Mouse (Mus musculus) adrenal gland, postnatal 10 days (tissue): ENCODE results near the gene Tspan8. TPM values are rescaled to one million over a fixed set of nuclear protein-coding genes. Genes with fewer than 3 reads are reported as not detected.
"Not testable (repeated sequence)": the region's sequence is repeated elsewhere in the genome, so short reads cannot be mapped to it uniquely, and the experiment has no call there.

ENCODE experiments used
- DNase-seq: peaks from one replicate; pipeline ENCODE4 v3.0.0; 2021; ENCODE audit warnings: mixed read lengths
- long read RNA-seq, 2 experiments: library from polyadenylated mRNA; stranded (forward); transcript quantifications; one replicate each; pipeline ENCODE4 v2.0.0; 2021
- total RNA-seq, 2 experiments: library from RNA; stranded (reverse); gene quantifications; 2 replicates each; pipeline ENCODE4 v1.2.3; 2021

Tspan8 gene
- 1 to 10 TPM; 3.5 to 4.7 TPM for total RNA-seq
- long read RNA-seq, experiment 1, result 0 reads
- long read RNA-seq, experiment 2, partial matches to known transcripts, result 1 of 5 reads
- long read RNA-seq, experiment 2, other reads (novel, unspliced or antisense), result 0 of 5 reads

DNA sequence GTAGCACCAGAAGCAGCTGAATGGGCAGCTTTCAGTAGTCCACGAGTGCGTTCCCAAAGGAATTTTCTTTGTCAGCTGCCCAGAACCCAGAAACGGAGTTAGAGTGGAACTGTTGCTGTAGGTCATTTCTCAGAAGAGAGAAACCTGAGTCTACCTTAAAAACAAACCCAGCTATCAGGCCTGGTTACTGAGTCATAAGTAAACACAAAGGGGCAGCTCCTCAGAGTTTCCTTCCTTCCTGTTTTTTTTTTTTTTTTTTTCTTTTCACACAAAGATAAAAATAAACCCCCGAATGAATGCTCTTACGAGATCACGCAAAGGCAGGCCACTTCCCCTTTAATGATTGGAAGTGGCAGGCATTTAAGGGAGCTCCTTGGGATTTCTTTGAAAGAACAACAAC is at the start of gene Tspan8:
Gene Tspan8 (plus strand): TSS at position 322 of the 400 bp plus-strand sequence.
- no peak for DNase-seq

DNA sequence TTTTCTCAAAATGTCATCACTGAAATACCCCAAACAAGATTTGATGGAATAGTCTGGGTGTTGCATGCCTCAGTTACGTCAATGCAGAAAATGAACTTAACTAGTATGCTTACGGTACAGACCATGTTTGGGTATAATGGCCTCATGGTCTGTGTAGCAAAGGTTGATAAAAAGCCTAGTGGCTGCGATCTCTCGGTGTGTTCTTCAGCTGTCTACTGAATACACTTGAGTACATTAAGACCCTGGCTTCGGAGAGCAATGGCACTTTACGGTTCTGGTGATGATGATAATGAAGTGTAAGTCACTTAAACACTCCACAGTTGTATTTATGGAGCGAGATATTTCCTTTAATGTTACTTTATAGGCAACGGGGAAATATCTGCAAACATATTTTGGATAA is 46.6 kb upstream of the Tspan8 start:
- DNase-seq, result no peak

DNA sequence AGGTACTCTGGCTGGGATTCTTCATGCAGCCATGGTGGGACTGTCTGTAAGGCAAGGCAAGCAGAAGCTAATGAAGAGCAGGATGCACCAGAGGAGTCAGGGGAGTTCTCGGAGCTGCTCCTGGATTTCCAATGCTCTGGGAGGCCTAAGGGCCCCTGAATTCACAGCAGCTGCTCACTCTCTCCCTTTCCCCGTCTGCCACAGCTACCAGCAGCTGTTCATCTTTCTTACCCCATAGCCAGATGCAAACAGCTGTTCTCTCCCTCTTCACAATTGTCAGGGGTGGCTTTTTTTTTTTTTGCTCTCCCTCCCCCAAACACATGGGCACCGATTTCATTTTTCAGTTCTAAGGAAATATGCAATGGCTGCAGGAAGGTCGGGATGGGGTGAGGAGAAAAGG is 42.2 kb upstream of the Tspan8 start:
- no peak for DNase-seq

DNA sequence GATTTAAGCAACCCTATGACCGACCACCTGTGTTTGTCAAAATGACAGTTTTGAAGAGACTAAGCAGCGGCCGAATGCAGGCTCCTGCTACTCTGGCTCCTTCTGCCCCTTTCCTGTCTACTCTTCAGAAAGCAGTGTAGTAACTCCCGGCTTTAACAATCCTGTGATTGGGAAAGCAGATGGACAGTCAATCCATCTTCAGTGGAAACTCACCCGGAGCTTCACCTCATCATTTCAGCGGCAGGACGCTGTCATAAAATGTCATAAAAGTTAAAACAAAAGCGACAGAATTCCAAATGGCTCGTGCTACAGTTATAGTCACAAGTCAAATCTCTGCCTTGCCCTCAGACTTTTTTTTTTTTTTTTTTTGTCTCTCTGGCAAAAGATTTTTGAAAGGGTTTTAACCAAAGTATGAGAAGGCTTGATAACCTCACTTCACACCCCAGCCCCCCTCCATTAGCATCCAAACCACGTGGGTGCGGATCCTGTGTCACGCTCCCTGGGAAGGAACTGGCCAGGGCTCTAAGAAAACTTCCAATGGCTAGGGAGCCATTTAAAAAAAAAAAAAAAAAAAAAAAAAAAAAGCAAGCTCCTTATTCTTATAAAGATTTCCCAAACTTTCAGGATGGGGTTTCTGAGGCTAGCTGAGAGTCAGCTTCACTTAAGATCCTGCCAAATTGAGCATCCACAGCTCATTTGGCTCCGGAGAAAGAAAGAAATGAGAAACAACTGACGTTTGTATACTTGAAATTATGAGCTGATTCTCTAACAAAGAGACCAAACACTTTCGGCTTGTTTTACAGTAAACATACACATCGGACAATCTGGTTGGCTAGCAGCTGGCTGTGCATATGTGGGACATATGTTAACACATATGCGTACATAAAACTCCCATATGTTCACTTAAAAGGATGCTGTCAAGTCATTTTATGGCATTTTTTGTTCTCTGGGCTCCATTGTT is 40.4 kb upstream of the Tspan8 start:
- DNase-seq, result no peak

DNA sequence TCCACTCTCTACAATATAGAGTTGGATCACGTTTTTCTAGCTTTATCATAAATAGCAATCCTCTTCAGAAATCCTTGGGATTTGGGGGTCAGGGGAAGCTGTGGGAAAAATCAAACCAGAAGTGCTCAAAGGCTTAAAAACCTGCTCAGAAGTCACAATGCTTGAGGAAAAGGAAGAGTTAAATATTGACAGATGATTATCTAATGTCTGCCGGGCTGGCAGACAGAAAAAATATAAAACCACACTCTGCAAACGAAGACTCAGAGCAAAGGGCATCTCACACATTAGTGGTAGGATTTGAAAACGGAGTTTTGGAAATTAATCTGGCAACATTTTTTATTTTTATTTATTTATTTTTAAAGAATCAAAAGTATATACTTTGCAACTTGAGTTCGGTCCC is 39.3 kb upstream of the Tspan8 start:
- DNase-seq, result no peak

DNA sequence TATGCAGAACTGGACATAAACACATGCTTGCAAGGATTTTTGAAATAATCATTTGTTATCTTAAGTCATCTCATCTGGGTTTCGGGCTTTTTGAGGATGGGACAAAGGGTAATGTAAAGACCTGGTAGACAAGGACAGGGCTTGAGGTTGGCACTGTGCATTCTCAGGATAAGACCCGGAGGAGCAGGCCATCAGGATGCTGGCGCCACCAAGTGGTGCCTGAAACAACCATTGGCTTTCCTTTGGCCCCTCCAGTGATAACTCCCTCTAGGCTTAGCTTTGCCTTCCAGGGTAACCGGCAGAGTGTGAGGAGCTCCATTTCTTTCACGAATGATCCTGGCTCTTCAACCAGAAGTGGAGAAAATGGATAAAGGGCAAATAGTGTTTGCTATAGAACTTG is 38.0 kb upstream of the Tspan8 start:
- peak; percentile 40 for DNase-seq

DNA sequence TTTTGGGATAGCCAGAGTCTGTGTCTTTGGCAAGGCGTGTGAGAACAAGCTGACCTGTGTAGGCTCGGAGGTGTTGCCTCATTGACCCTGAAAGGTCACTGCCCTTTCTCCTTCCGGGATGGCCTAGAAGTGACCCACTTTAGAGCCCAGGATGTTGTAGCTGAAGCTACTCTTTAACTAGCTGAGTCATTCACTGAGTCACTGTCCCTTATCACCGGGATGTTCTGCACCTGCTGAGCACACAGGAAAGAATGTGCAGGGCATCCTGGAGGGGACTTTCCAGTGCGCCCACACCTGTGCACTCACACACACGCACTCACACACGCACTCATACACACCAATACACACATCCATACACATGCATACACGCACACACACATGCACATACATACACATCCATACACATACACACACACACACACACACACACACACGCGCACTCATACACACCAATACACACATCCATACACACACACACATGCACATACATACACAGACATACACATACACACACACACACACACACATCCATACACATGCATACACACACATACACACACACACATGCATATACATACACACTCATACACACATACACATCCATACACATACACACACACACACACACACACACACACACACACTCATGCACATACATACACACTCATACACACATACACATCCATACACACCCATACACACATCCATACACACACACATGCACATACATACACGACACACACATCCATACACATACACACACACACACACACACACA is 36.2 kb upstream of the Tspan8 start:
- DNase-seq, result no peak

DNA sequence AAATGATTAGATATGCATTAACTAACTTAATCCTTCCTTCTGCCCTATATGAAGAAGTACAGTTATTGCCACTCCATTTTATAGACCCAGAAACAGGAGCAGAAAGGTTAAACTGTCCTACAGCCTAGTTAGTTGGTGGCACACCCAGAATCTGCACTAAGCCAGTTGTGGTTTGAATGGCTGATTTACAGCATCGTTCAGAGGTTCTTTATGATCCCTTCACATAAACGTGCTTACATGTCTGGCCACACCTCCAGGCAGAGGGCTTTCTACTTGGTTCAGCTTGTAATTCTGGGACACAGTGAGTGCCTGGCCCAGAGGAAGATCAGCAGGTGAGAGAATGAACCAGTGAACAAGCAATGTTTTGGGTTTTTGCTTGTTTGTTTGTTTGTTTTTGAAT is 33.4 kb upstream of the Tspan8 start:
- no peak for DNase-seq

DNA sequence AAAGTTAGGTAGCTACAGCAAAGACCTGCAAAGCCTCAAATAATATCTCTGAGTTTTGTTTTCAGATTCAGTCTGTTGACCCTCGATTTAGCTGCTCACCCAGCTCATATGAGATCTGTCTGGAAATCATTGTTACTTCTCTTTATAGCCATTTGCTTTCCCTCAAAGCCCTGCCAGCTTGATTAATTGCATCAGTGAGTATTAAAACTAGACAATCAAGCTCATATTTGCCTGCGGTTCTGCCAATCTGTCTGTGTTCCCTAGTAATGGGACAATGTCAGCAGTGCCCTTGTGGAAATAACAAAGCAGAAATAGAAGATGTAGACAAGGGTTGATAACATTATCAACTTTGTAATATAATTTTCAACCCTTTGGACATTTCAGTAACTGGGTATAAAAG is 25.8 kb upstream of the Tspan8 start:
- no peak for DNase-seq

DNA sequence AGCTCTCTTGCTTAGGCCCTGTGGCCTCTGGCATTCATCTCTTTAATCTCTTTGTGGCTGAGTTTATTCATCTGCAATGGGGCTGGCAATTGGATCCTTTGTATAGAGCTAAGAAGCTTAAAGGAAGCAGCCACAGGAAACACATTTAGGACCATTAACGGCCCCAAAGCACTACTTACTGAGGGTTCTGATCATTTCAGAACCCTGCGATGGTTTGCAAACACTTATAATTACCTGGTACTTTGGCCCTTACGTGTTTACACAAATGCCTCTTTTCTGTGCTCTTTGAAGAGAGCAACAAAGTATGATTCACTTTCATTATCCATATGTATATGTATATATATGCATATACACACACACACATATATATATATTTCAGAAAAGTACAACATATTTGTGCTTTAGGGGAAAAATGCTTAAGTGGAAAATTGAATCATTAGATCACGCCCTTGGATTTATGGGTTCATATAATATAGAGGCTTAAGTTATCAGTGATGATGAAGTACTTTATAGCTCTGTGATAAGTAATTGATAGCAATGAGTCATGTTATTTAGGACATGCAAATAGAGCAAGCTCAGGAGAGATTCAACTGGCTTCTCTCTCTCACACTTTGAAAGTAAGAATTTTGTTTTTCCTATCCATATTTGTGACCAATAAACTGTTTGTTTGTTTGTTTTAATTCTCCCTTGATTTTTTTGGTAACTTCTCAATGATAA is 20.4 kb upstream of the Tspan8 start:
- DNase-seq, result no peak

DNA sequence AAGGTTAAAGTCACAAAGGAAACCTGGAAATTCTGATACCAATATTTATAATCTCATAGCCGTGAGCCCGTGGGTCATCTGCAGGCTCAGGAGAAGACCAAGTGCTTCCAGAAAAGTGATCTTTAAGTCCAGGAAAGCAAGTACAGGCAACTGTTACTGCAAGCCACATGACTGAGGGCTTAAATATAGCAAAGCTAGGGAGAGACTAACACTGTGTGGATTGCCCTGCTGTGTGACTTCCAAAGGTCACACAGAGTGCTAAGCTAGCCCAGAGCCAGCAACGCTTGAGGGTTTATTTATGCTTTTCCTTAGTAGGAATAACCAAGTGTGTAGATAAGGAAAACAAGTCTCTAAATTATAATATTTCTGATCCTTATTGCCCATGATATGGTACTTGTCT is 15.2 kb upstream of the Tspan8 start:
- no peak for DNase-seq

DNA sequence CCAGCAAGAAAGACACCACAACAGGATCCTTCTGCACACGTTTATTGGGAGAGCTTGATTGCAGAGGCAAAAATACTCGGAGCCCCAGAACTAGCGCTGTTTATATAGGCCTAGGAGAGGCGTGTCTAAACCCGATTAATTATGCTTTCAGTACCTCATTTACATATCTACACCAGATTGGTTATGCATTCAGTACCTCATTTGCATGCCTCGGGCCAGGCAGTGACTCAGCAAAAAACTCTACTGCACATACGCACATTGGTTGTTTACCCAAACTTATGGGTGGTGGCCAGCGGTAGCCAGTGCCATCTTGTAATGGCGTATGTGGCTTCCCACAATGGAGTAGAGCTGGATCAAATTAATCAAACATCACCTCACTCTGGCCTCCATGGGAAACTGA is 13.6 kb upstream of the Tspan8 start:
- not testable (repeated sequence) for DNase-seq

DNA sequence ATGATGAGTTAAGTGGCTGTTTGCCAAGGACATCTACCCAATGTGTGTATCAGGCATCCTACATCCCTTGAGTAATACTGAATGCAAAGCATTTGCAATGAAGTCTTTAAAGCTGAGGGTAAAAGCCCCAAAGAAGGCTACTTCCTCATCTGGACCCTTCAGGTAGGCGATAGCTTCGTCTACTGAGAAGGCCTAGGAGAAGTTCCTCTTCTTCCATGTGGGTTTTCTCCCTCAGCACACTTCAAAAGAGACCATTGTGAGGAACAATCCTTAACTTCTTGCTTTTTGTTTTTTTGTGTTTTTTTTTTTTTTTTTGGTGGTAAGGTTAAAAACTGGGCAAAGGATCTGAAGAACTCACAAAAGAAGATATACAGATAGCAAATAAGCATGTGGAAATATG is 12.9 kb upstream of the Tspan8 start:
- no peak for DNase-seq

DNA sequence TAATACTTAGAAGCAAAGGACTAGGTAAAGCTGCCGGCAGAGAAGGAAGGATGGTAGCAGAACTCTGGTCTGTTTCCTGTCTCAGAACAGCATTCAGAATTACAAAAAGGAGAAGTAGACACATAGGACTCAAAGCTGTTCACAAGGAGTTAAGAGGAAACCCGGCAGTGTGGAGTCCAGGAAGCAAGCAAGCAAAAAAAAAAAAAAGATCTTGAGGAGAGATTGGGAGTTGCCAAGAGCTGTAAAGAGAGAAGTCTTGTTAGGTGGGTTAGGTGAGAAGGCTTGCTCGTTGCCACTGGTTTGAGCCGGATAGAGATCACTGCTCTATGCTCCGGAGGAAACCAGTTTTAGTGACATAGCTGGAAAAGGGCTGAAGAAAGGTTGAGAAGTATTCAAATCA is 10.6 kb upstream of the Tspan8 start:
- DNase-seq, result no peak

DNA sequence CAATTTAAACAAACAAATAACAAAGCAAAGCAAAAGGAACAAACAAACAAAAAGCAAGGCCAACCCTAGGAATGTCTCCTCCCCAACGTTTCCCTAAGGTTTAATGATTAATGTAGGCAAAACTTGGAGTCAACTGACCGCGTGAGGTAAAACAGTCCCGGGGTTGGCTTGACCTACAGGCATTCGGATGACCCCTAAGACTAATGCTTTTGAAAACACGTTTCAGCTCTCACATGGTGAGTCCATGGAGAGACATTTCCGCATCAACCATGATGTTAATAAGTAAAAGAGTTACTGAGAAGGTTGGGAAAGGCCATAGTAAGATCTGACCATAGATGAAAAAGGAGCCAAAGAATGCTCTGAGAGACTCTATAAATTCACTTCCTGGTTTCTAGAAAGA is 7.5 kb upstream of the Tspan8 start:
- no peak for DNase-seq

DNA sequence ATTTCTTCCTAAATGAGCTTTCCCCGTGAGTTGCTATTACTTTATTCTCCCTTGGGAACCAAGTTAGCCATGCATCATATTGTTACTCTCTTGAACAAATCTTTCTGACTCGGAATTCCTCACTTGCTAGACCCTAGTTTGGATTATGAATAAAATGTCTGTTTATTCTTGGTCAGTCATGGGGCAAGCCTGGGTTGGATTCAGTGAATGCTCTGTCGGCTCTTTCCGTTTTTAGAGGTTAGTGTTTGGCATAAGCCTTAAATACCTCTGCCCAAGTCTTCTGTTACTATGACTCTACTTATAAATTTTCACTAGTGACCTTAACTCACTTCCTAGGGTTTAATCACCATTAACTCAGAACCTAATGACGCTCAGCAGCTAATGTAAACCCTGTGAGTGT is 5.1 kb upstream of the Tspan8 start:
- no peak for DNase-seq

DNA sequence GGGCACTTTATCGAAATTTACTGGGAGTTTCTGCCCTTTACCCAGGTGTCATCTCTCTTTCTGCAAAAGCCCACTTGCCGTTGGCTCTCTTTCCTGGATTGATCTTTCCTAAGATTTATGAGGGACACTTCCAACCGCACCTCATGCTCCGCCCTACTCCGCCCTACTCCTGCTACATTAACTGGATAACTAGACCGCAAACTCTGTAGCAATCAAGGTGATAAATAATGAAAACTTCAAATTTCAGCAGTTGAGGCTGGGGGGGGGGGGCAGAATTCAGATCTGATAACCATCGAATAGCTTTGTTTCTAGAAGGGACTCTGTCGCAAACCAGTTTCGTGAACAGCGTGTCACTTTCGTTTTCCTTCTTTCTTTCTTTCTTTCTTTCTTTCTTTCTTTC is 1.8 kb upstream of the Tspan8 start:
- DNase-seq, result no peak

DNA sequence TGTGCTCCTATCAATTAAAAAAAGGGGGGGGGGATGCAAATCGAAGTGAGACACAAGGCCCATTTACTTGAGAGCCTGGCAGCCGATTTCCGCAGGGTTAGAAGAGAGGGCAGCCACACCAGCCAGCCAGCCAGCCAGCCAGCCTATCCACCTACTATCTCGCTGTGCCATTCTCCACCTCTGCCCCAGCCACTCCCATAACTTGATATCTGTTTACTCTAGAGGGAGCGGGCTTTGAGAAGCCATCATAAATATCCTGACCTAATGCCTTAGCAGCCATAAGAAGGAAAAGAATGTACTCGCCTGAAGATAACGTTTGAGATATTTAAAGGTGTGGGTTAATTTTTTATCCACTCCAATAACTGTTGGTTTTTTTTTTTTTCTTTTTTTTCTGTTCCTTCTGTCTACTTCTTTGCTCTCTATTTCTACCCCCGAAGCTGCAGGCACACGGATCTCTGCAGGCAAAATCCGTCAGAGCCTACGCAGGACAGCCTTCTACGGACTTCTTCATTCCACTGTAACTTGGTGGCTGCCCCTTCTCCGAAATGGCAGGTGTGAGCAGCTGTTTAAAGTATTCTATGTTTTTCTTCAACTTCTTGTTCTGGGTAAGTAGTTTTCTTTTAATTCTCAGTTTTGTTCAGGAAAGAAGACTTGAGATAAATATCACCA is 558 bp downstream of the Tspan8 start:
- DNase-seq, result no peak

DNA sequence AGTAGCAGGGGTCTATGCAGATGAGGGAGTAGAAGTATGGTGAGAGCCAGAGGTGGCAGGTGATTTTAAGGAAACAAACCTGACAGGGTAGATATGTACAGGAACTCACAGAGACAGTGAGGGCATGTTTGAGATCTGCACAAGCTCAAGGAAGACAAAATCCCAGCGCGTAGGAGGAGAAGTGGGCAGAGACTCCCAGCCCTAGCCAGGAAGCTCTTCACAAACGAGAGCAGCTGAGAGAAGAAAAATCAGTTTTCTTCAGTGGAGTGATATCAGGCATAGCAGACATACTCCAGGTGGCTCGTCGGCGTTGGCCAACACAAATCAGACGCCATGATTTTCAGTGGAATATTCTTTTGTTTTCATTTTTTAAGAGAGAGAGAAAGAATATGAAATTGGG is 8.7 kb downstream of the Tspan8 start:
- DNase-seq, result no peak

DNA sequence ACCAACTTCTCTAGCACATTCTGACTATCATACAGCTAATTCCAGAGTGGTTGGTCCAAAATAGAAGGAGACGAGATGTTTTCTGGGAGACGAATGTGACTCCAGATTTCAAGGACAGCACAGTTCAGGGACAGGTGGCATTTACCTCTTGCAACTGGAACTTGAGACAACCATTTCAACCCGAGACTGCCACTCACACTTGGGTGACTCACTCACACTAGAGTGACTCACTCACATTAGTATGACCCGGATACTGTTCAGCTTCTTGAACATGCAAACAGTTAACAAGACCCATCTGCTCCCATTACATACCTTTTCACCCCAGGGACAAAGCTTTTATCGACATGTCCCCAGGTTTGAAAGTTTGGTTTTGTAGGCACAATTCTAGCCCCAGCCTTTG is 12.2 kb downstream of the Tspan8 start:
- DNase-seq, result no peak

DNA sequence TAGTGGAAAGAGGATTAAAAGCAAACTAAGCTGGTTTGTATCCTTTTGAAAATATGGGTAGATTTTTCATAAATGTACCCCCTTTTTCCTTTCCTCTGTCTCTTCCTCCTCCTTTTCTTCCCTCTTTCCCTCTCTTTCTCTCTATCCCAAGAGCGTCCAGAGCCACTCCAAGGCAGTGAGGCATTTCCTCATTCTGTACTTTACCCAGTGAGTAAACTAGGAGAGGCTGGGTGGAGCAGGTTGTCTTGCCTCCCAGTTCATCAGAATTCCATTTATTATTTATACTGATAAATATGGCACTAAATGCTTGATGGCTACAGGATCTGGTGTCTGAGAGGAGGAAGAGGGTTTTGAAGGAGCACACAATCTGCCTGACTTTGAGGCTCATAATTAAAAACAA is 13.1 kb downstream of the Tspan8 start:
- no peak for DNase-seq

DNA sequence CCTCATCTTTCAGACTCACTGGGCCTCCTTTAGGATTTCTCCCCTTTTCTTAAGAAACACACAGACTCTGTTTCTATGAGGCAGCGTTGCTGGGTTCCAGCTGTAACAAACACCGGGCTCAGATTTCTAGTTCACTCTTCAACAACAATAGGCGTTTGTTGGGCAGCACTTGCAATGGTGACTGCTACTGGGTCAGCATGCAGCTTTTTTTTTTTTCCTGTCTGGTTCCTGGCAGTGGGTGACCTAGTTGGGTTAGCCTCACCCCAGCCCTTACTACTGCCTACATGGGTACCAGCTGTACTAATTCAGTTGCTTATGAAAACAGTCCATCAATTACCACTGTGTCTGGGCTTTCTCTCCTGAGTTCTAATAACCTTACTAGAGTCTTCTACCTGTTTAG is 14.1 kb downstream of the Tspan8 start:
- DNase-seq, result no peak
